Mouse (Mus musculus): Measurements from ENCODE around the gene Tmem29. TPM values are rescaled to one million over a fixed set of nuclear protein-coding genes. Genes with fewer than 3 reads are reported as not detected.

Gene Tmem29
- 5.3 TPM for polyA plus RNA-seq (2017; shearing (Covaris generic))

DNA sequence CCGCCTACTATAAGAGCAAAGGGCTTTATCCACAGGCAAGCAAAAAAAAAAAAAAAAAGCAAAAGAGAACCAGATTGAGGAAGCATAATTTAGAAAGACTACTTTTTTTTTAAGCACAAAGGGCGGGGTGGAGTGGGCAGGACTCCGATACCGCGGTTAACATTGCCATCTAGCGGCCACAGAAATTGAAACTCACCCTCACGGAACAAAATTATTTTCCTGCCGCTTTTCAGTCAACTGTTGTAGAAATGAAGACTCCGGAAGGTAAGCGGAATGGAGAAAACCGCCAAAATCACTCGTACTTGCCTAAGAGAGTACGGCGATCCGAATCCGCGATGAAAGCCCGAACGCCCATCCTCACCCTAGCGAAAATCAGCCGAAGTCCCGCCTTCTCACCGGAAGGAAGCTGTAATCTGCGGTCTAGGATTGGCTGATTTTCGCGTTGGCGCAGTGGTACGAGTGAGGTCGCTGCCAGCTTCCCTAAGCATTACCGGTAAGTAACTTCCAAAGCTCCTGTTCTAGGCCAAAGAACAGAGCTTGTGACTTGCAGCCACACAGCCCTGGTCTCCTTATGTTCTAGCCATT is at the start of gene Tmem29:
Gene Tmem29 (minus strand): TSS at position 389 of the 585 bp plus-strand sequence.

Other genes starting within 250 kb of the Tmem29 start
- not detected for gene Alas2, start 88.2 kb upstream of the Tmem29 start, polyA plus RNA-seq (2017; shearing (Covaris generic))
- 3.0 TPM for gene Pfkfb1, start 129.1 kb upstream of the Tmem29 start, polyA plus RNA-seq (2017; shearing (Covaris generic))
- 11.3 TPM for gene Apex2, start 130.7 kb upstream of the Tmem29 start, polyA plus RNA-seq (2017; shearing (Covaris generic))
- not detected for gene Tro, start 198.4 kb upstream of the Tmem29 start, polyA plus RNA-seq (2017; shearing (Covaris generic))